Mouse (Mus musculus): Measurements from ENCODE around the gene Vamp9.

- peak; percentile 24; the same call in 1 of the 2 replicates for TF ChIP-seq CTCF (IDR thresholded peaks at IDR 0.05; ENCODE audit: control insufficient read depth, insufficient read depth, insufficient replicate concordance, low read depth, low read length)
- no peak for TF ChIP-seq POLR2A (IDR thresholded peaks at IDR 0.05; ENCODE audit: control insufficient read depth, low read depth, low read length)
Measured at GRCm38 (mm10) chr5:99900041-99900440, 6.0 kb upstream of the Vamp9 start.

Data from testis, adult 2 months (tissue).